28 mouse cellular contexts compared by ENCODE assay signal in genomic region chr17:78389573-78389972, GRCm38 (mm10).
"Had no signal": no experiment of that assay in that cellular context is flagged by ENCODE, and none has a peak within 500 bp of the region (broad histone marks: within the 10 kb centered on the region; RNA-seq: fewer than 3 reads in every experiment).

No protein-coding gene starts in this region.

- H3K27me3 ChIP-seq: embryonic facial prominence, embryonic 12.5 days; embryonic facial prominence, embryonic 13.5 days; embryonic facial prominence, embryonic 15.5 days; forebrain, embryonic 12.5 days; forebrain, embryonic 13.5 days; forebrain, embryonic 15.5 days had no signal

- ATAC-seq: forebrain, embryonic 13.5 days; forebrain, embryonic 14.5 days; forebrain, embryonic 15.5 days; forebrain, embryonic 16.5 days; forebrain, postnatal 0 days had no signal

- H3K4me2 ChIP-seq: embryonic facial prominence, embryonic 12.5 days; embryonic facial prominence, embryonic 13.5 days; embryonic facial prominence, embryonic 15.5 days; forebrain, embryonic 12.5 days; forebrain, embryonic 13.5 days; forebrain, embryonic 15.5 days had no signal

- H3K4me3 ChIP-seq: embryonic facial prominence, embryonic 10.5 days; embryonic facial prominence, embryonic 12.5 days; embryonic facial prominence, embryonic 13.5 days; embryonic facial prominence, embryonic 15.5 days; erythroblast, embryonic 14.5 days; forebrain, embryonic 10.5 days; forebrain, embryonic 12.5 days; forebrain, embryonic 13.5 days; forebrain, embryonic 15.5 days; gastrocnemius, adult 2 months; heart, adult 2 months had no signal

- H3K9me3 ChIP-seq: embryonic facial prominence, embryonic 10.5 days; embryonic facial prominence, embryonic 12.5 days; embryonic facial prominence, embryonic 13.5 days; embryonic facial prominence, embryonic 15.5 days; forebrain, embryonic 10.5 days; forebrain, embryonic 12.5 days; forebrain, embryonic 13.5 days; forebrain, embryonic 15.5 days had no signal

- DNase-seq: cerebellum, adult 2 months; cerebellum, adult 8-10 months; cerebellum, adult 9-10 months; cerebellum, adult 9-11 months; cerebellum, postnatal 10 days; cerebellum, postnatal 14 days; cerebellum, postnatal 25 days; cerebellum, postnatal 36 days; embryo, embryonic 11 days; forebrain, postnatal 0 days; gastrocnemius, adult 2 months; gastrocnemius, postnatal 10 days; gastrocnemius, postnatal 14 days; gastrocnemius, postnatal 25 days; gastrocnemius, postnatal 36 days; heart, adult 18-20 months; heart, adult 2 months had no signal

- H3K36me3 ChIP-seq: embryonic facial prominence, embryonic 13.5 days; forebrain, embryonic 12.5 days; forebrain, embryonic 15.5 days had no signal

- H3K9ac ChIP-seq: embryonic facial prominence, embryonic 12.5 days; embryonic facial prominence, embryonic 13.5 days; embryonic facial prominence, embryonic 15.5 days; forebrain, embryonic 12.5 days; forebrain, embryonic 13.5 days; forebrain, embryonic 15.5 days; forebrain, postnatal 0 days had no signal

- H3K27ac ChIP-seq: embryonic facial prominence, embryonic 10.5 days; embryonic facial prominence, embryonic 12.5 days; embryonic facial prominence, embryonic 13.5 days; embryonic facial prominence, embryonic 15.5 days; forebrain, embryonic 10.5 days; forebrain, embryonic 12.5 days; forebrain, embryonic 13.5 days; forebrain, embryonic 15.5 days; gastrocnemius, adult 2 months; heart, adult 2 months had no signal

- H3K4me1 ChIP-seq: embryonic facial prominence, embryonic 10.5 days; embryonic facial prominence, embryonic 12.5 days; embryonic facial prominence, embryonic 13.5 days; embryonic facial prominence, embryonic 15.5 days; forebrain, embryonic 10.5 days; forebrain, embryonic 12.5 days; forebrain, embryonic 13.5 days; forebrain, embryonic 15.5 days had no signal
